Mouse (Mus musculus): ENCODE measurements around the gene Mrpl11.
A peak's percentile ranks its signal among the peaks of the same experiment; 100 is the strongest.
"Not testable (repeated sequence)": the region's sequence is repeated elsewhere in the genome, so short reads cannot be mapped to it uniquely, and the experiment has no call there.

The Mrpl11 gene

DNA sequence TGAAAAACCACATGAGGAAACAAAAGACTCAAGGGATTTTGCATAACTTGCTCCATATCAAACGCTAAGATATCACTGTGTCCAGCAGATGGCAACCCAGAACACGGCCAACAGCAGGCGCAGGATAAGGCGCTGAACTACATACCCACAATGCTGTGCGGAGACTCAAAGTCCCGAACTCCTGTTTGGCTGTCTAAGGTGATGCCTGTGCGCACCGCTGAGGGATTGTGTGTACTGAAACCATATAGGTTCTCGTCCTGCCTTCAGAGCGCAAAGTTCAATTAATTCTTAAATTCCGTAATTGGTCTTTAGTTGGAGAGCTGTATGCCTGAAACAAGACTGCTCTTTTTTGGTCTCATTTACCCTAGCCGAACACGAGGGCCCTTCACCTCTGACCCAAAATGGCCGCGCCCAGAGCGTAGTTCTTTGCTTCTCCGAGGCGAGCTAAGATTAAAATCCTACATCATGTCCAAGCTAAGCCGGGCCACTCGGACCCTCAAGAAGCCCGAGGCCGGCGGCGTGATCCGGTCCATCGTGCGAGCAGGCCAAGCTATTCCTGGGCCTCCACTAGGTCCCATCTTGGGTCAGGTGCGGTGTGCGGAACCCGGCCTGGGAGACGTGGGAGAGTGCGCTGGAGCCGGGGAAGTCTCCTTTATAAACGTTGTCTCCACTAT is at the start of gene Mrpl11:
Gene Mrpl11, plus strand, starts transcription at position 220 of the 674 bp plus-strand sequence.
- DNase-seq (ENCODE audit: low spot score): peak; percentile 91

DNA sequence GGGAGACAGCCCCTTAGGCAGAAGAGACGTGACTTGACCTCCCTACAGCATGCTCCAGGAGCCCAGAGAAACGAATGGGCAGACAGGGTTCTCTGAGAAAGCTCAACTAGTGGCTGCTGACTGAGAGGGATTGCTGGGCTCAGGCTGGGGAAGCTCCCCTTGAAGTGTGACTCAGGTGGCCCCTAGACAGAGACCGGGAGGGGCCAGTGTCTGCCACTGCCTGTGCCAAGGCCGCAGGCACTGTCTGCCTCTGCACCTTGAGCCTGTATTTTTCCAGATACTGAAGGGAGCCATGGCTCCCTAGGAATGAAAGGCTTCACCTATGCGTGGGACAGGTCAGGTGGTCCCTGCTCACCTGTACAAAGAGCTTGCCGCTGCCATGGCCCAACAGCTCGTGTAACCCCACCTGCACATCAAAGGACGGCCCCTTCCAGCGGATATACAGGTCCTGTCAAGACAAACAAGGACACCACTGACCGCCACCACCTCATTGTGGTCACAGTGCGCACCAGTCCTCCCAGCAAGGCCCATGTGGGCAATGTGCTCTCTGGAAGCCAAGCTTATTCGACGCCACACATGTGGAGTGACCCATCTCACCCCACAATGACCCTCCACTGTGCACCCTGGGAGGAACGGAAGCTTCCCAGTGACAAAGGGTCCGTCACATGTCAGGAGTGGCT is 45.9 kb upstream of the Mrpl11 start:
- DNase-seq (ENCODE audit: low spot score): no peak

DNA sequence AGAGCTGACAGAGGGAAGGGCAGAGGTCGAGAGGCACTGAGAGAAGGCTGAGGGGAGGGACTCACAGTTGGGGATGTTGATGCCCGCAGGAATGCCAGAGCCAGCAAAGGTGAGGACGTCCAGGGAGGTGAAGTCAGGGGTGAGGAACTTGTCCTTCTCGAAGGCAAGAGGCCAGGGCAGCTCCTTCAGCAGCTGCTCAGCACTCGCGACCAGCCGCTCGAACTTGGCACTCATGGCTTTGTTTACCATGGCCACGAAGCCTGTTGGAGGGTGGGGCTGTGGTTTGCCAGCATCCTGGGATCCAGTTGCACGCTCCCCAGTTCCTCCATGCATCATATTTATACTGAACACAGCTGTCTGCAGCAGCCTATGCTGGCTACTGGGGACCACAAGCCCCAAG is 45.1 kb upstream of the Mrpl11 start:
- no peak for DNase-seq (ENCODE audit: low spot score)

DNA sequence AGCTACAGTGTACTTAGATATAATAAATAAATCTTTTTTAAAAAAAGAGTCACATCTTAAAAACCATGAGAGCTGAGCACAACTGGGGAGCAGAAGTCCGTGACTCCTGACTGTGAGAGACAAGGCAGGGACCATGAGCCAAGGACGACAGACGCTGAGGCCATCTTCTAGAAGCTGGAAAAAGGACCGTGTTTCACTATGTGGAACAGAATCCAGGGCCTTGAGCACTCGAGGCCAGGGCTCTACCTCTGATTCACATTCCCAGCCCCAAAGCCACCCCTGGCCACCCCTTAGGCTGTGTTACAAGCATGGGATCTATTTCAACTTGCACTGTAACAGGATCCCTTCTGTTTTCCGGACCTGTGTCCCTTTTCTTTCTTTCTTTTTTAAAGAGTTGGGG is 42.3 kb upstream of the Mrpl11 start:
- DNase-seq (ENCODE audit: low spot score): no peak

DNA sequence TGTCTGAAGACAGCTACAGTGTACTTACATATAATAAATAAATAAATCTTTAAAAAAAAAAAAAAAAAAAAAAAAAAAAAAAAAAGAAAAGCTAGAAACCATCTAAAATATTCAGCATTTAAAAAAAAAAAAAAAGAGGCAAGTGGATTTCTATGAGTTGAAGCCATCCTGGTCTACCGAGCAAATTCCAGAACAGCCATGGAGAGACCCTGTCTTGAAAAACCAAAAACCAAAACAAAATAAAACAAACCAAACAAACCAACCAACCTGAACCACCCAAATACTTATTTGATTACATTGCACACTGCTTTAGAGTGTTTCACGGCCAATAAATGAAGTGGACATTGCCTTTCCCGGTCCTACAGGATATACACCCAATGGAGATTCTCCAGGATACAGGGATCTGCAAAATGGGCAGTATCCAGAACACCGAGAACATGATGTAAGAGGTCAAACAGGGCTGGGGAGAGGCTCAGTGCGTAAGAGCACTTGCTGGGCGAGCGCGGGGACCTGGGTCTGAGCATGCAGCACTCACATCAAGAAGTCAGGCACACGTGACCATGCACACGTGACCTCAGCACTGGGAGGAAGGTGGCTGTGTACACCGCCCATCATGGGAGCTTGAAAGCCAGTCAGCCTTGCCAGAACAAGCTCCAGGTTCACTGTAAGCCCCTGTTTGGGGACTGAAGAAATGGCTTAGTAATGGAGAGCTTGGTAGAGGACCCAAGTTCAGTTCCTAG is 36.7 kb upstream of the Mrpl11 start:
- DNase-seq (ENCODE audit: low spot score): no peak

GRCm38 (mm10) chr19:4927904-4928531 is 33.9 kb upstream of the Mrpl11 start, which contains the start of gene Dpp3:
Gene Dpp3 (minus strand): TSS chr19:4928287.
- DNase-seq (ENCODE audit: low spot score): peak; percentile 97

DNA sequence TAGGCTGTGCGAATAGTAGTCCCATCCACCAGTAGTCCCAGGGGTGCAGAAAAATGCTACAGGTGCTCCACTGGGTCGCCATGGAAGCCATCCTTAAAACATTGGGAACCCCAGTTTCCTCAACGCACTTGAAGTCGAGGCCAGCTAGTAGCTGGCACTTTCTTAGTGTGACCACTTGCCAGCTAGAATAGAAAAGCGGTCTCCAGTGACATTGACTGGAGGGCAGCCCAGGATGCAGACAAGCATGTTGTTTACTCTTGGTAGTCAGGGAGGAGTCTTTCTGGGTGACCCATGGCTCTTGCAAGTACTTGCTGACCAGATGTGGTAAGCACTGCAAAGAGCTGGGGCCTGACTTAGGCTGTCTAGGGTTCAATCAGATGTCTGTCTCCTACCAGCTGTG is 33.2 kb upstream of the Mrpl11 start:
- DNase-seq (ENCODE audit: low spot score): no peak

DNA sequence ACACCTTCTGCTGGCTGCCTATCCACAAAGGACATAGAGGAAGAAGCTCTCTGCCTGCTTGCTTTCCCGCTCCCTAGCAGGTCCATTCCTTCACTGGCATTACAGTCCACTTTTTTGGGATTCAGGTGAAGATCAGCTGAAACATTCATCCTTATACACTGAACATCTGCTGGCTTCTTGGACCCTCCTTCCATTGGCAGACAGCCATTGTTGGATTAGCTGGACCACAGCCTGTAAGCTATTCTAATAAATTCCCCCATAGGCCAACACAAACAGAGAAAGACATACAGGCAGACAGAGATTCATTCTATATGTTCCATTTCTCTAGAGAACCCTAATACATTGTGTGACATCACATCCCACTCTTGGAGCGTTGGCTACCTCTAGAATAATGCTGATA is 25.1 kb upstream of the Mrpl11 start:
- no peak for DNase-seq (ENCODE audit: low spot score)

DNA sequence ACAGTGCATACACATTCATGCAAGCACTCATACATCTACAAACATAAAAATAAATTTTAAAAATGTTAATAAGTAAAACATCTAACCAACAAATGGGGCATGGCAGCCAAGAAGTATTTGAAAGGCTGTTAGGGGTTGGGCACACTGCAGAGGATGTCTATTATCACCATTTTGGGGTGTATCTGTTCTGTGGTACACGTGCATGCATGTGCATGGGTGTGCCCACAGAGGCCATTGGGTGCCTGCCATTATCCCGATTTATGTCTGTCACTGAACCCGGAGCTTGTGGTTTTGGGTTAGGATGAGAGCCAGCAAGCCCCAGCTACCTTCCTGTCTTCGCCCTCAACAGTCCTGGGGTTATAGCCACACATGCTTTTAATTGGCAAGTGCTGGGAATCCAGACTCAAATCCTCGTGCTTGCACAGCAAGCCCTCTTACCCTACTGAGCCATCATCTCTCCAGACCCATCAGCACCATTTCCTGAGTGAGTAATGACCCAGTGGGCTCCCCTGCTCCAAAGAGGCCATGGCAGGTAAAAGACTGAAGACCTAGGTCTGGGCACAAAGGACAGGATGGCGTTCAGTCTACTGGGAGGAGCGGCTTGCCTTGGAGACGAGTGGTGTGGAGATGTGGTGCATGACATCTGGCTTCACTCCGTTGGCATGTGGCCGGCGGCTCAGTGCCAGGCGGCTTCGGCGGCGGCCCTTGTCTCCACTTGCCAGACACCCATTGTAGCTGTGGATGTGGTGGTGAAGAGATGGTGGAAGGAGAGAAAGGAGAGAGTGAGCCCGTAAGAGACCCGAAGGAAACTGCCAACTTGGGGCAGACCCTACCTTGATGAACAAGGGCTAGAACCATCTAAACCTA is 24.3 kb upstream of the Mrpl11 start:
- DNase-seq (ENCODE audit: low spot score): no peak

GRCm38 (mm10) chr19:4942551-4943252 is 19.2 kb upstream of the Mrpl11 start, which contains the start of gene Peli3:
Gene Peli3 (minus strand): TSS chr19:4943127.
- peak; percentile 72 for DNase-seq (ENCODE audit: low spot score)

DNA sequence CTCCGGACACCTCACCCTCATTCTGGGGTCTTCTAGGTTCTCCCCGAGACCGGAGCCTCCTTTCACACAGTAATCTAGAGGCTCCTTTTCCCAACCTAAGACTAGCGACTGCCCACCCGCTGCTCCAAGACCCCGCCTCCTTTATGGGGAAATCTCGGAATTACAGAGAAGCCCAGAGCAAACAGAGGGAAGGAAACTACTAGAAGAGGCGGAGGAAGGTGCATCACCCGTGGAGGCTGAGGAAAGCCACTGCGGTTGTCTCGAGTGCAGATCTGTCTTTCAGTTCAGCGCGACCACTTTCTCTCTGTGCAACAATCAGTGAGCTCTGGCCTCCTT is 18.7 kb upstream of the Mrpl11 start:
- DNase-seq (ENCODE audit: low spot score): no peak

DNA sequence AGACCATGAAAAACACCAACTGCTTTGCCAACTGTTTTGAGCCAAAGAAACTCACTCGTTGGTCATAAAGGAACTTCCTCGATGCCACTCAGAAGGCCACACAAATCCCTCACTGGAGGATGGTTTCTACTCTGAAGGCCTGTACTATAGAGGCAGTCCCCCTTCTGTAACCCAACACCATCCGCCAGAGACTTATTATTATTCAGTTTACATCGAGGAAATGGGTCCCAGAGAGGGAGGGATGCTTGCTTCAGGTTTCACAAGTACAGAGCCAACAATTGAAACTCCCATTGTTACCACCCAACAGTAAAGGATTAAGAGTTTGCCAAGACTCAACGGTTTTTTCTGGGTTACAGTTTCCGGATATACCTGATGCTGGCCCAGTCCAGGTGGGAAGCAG is 16.4 kb upstream of the Mrpl11 start:
- no peak for DNase-seq (ENCODE audit: low spot score)

DNA sequence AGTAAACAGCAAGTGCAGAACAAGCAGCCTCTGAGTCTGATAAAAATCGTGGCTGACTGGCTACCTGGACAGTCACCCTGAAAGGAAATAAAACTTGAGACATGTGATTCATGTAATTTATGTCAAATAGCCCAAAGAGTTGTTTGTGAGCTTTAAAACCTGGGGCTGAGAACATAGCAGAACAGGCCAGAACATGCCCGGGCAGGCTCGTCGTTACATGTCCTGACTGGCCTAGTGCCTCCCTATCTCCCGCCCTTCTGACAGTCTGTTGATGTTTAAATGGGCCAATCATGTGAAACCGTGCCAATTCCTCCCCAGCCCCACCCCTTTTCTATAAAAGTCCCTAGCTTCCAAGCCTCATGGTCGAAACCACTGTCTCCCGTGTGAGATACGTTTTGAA is 13.3 kb upstream of the Mrpl11 start:
- not testable (repeated sequence) for DNase-seq (ENCODE audit: low spot score)

GRCm38 (mm10) chr19:4968236-4968635 is 6.3 kb downstream of the Mrpl11 start:
- no peak for DNase-seq (ENCODE audit: low spot score)

GRCm38 (mm10) chr19:4981767-4982166 is 19.8 kb downstream of the Mrpl11 start:
- DNase-seq (ENCODE audit: low spot score): no peak

- DNase-seq (ENCODE audit: low spot score): no peak
Measured at GRCm38 (mm10) chr19:4989013-4989412, 27.1 kb downstream of the Mrpl11 start.

DNA sequence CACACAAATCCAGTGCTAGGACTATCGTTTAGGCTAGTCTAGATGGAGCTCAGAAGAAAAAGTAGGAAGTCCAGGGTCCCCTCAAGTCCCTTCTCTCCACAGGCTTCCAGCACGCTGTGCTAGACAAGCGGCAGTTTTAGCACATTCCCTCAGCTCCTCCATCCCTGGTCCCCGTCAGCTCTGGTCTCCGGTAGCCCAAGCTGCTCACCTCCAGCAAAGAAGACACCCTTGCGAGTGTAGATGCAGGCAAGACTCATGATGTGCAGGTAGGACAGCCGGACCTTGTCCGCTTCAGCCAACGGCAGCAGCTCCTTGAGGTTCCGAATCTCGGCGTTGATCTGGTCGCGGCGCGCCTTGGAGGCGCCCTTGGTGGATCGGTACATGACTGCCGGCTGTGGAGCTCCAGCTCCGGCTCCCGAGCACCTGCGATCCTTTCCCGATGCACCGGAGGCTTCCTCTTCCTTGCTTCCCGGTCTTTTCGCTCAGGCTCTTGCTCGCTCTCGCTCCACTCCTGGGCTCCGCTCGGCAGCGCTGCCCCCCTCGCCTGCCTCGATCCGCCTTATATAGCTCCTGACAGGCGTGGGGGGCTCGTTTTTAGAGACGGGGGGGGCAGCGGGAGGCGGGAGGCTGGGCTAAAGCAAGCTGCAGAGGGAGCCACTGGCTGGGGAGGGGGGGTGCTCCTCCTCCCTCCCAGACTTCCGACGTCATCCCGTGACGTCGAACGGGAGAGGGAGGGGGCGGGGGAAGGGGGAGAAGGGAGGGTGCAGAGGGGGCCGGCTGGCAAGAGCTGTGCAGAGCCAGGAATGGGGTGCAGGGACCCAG is 27.7 kb downstream of the Mrpl11 start:
- DNase-seq (ENCODE audit: low spot score): peak; percentile 62

DNA sequence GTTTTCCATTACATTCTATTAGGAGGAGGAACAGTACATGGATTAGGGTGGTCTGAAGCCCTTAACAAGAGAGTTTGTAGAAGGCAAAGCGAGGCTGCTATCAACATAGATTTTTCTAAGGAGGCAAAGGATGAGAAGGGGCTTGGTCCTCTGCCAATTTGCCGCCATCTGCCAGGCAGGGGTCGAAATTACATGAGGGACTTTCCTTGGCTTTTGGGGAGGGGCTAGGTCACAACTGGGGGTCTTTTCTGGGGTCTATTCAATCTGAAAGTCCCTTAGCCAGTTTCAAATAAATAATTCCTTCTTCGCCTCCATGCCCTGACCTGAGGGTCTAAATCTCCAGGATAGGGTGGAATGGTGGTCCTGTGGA is 28.3 kb downstream of the Mrpl11 start, which contains the start of gene Npas4:
Gene Npas4, minus strand, starts transcription at position 61 of the 370 bp plus-strand sequence.
- DNase-seq (ENCODE audit: low spot score): no peak

DNA sequence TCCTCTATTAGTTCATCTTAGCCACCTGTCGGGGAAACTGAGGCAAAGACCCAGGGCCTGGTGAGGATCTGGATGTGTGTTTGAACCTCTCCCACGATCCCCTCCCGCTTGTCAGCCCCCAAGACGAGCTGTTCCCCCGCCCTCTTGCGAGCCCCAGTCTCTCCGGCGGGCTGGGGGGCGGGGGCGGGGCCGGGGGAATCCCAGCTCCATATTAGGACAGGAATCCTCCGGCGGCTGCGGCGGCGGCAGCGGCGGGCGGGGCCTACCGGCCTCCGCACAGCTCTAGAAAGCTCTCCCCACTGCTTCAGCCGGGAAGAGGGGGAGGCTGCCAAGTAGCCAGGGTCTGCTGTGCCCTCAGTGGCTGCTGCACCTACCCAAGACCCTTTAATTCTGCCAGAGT is 28.8 kb downstream of the Mrpl11 start:
- DNase-seq (ENCODE audit: low spot score): no peak

GRCm38 (mm10) chr19:4992371-4992770 is 30.4 kb downstream of the Mrpl11 start:
- no peak for DNase-seq (ENCODE audit: low spot score)

Data from left cerebral cortex, adult 11 months (tissue).